Mouse (Mus musculus): ENCODE measurements around the gene Mospd3. TPM values are rescaled to one million over a fixed set of nuclear protein-coding genes. Genes with fewer than 3 reads are reported as not detected.

Mospd3 gene
- polyA plus RNA-seq, 1 experiment from 2014 or later: 46.3 TPM

Other genes starting within 250 kb of the Mospd3 start
- gene Zan, start 124.0 kb downstream of the Mospd3 start, polyA plus RNA-seq (2015; fragmentation: Nextera tagmentation; extraction: Ambion mirVana): 0.04 and 0.14 TPM in 2 replicates
- 75.9 and 79.3 TPM in 2 replicates for gene Pop7, start 98.5 kb downstream of the Mospd3 start, polyA plus RNA-seq (2015; fragmentation: Nextera tagmentation; extraction: Ambion mirVana)
- gene Gigyf1, start 82.5 kb downstream of the Mospd3 start, polyA plus RNA-seq (2015; fragmentation: Nextera tagmentation; extraction: Ambion mirVana): 19.2 and 20.0 TPM in 2 replicates
- not detected in 2 replicates for gene Epo, start 67.8 kb downstream of the Mospd3 start, polyA plus RNA-seq (2015; fragmentation: Nextera tagmentation; extraction: Ambion mirVana)
- 535 and 578 TPM in 2 replicates for gene Gnb2, start 67.5 kb downstream of the Mospd3 start, polyA plus RNA-seq (2015; fragmentation: Nextera tagmentation; extraction: Ambion mirVana)
- 250 and 259 TPM in 2 replicates for gene Actl6b, start 47.5 kb downstream of the Mospd3 start, polyA plus RNA-seq (2015; fragmentation: Nextera tagmentation; extraction: Ambion mirVana)
- gene Tfr2, start 31.2 kb downstream of the Mospd3 start, polyA plus RNA-seq (2015; fragmentation: Nextera tagmentation; extraction: Ambion mirVana): 2.2 and 3.2 TPM in 2 replicates
- gene Pcolce, start 12.7 kb upstream of the Mospd3 start, polyA plus RNA-seq (2015; fragmentation: Nextera tagmentation; extraction: Ambion mirVana): 9.3 and 9.7 TPM in 2 replicates
- gene Fbxo24, start 27.9 kb upstream of the Mospd3 start, polyA plus RNA-seq (2015; fragmentation: Nextera tagmentation; extraction: Ambion mirVana): 0.22 TPM in 1 of 2 replicates, not detected in the other
- gene Lrch4, start 28.1 kb upstream of the Mospd3 start, polyA plus RNA-seq (2015; fragmentation: Nextera tagmentation; extraction: Ambion mirVana): 21.4 and 22.1 TPM in 2 replicates
- 6.9 and 7.8 TPM in 2 replicates for gene Gm20605, start 28.1 kb upstream of the Mospd3 start, polyA plus RNA-seq (2015; fragmentation: Nextera tagmentation; extraction: Ambion mirVana)
- 4.5 and 8.5 TPM in 2 replicates for gene Sap25, start 40.3 kb upstream of the Mospd3 start, polyA plus RNA-seq (2015; fragmentation: Nextera tagmentation; extraction: Ambion mirVana)
- 0.11 TPM in 1 of 2 replicates, not detected in the other for gene Irs3, start 44.7 kb upstream of the Mospd3 start, polyA plus RNA-seq (2015; fragmentation: Nextera tagmentation; extraction: Ambion mirVana)
- 21.2 and 22.7 TPM in 2 replicates for gene Agfg2, start 83.7 kb upstream of the Mospd3 start, polyA plus RNA-seq (2015; fragmentation: Nextera tagmentation; extraction: Ambion mirVana)
- gene Nyap1, start 140.5 kb upstream of the Mospd3 start, polyA plus RNA-seq (2015; fragmentation: Nextera tagmentation; extraction: Ambion mirVana): 43.6 and 45.6 TPM in 2 replicates
- 75.6 and 76.1 TPM in 2 replicates for gene Tsc22d4, start 144.7 kb upstream of the Mospd3 start, polyA plus RNA-seq (2015; fragmentation: Nextera tagmentation; extraction: Ambion mirVana)
- 36.9 and 42.4 TPM in 2 replicates for gene Ppp1r35, start 177.8 kb upstream of the Mospd3 start, polyA plus RNA-seq (2015; fragmentation: Nextera tagmentation; extraction: Ambion mirVana)
- gene Mepce, start 186.6 kb upstream of the Mospd3 start, polyA plus RNA-seq (2015; fragmentation: Nextera tagmentation; extraction: Ambion mirVana): 12.3 and 12.6 TPM in 2 replicates
- 10.4 and 11.3 TPM in 2 replicates for gene Zcwpw1, start 186.7 kb upstream of the Mospd3 start, polyA plus RNA-seq (2015; fragmentation: Nextera tagmentation; extraction: Ambion mirVana)
- gene Pilra, start 235.2 kb upstream of the Mospd3 start, polyA plus RNA-seq (2015; fragmentation: Nextera tagmentation; extraction: Ambion mirVana): 0.42 and 0.45 TPM in 2 replicates